Mouse (Mus musculus) hindbrain, embryonic 14.5 days (tissue): Measurements from ENCODE around the gene 2900011O08Rik. TPM values are rescaled to one million over a fixed set of nuclear protein-coding genes. Genes with fewer than 3 reads are reported as not detected.

Experiments
- ATAC-seq: fragments of 200-750 bp; cut with Nextera tagmentation; 2 replicates; pipeline ENCODE4 v1.8.0; 2017; ENCODE audit warnings: moderate number of reproducible peaks, mild to moderate bottlenecking, moderate TSS enrichment, moderate library complexity; ENCODE audit not compliant: low FRiP score
- DNase-seq: peaks from one replicate; pipeline ENCODE4 v3.0.0-alpha.2; 2015; ENCODE audit warnings: low spot score
- H3K27ac ChIP-seq: fragments of 300-500 bp; sonication (generic); 2 replicates; pipeline ENCODE4 v1.5.1; 2014; ENCODE audit warnings: mild to moderate bottlenecking, moderate library complexity
- H3K27me3 ChIP-seq: fragments of 300-500 bp; sonication (generic); 2 replicates; pipeline ENCODE4 v1.6.1; 2014; ENCODE audit warnings: mild to moderate bottlenecking, low read length, mixed read lengths; ENCODE audit not compliant: control insufficient read depth, insufficient read depth
- H3K36me3 ChIP-seq: fragments of 300-500 bp; sonication (generic); replicated peaks from 2 replicates; pipeline ENCODE4 v1.6.1; 2014; ENCODE audit not compliant: control insufficient read depth, insufficient read depth
- H3K4me1 ChIP-seq: fragments of 300-500 bp; sonication (generic); replicated peaks from 2 replicates; pipeline ENCODE4 v1.6.1; 2014; ENCODE audit warnings: antibody characterized with exemption, low read length, mixed read lengths; ENCODE audit not compliant: control insufficient read depth, insufficient read depth
- H3K4me2 ChIP-seq: fragments of 300-500 bp; sonication (generic); replicated peaks from 2 replicates; pipeline ENCODE4 v1.6.1; 2014; ENCODE audit warnings: mild to moderate bottlenecking, moderate library complexity
- H3K4me3 ChIP-seq: fragments of 300-500 bp; sonication (generic); replicated peaks from 2 replicates; pipeline ENCODE4 v1.5.1; 2014; ENCODE audit warnings: mild to moderate bottlenecking, low read length
- H3K9ac ChIP-seq: fragments of 300-500 bp; sonication (generic); 2 replicates; pipeline ENCODE4 v1.6.1; 2014
- H3K9me3 ChIP-seq: fragments of 300-500 bp; sonication (generic); 2 replicates; pipeline ENCODE4 v1.6.1; 2016; ENCODE audit warnings: low read length; ENCODE audit not compliant: control insufficient read depth
- WGBS: fragments of 180-500 bp; shearing (Covaris S2); extraction: QIAGEN DNeasy Blood & Tissue Kit; methylation state at CpG from one replicate; pipeline ENCODE4 v1.1.7; 2014; 5-methylcytosine and 5-hydroxymethylcytosine counted together
- polyA plus RNA-seq: library from polyadenylated mRNA; unstranded; fragments of >200 nt; fragmentation: Nextera tagmentation; extraction: Ambion mirVana; gene quantifications from 2 replicates; pipeline ENCODE4 v1.2.1, GENCODE M21; 2014

2900011O08Rik gene
- polyA plus RNA-seq, 1 experiment from 2014 or later: 177 TPM

DNA sequence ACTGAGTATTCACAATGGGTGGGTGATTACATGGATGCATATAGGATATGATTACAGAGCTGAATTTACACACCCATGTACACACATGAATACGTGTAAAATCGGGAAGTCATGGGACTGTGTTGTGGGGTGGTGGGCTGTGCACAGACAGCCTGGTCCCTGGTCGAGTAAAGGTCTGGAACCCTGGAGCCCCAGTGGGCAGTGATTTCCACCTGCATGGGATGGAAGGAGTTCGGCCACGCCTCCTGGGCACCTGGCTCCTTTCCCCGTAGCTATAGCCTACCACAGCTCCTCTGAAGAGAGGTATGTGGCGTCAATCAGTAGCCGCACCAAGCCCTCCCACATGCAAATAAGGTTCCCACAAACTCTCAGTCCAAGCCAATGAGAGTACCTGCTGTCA lies 30.9 kb downstream of the 2900011O08Rik start:
- Histone ChIP-seq H3K4me2 (no peak overlapping the region), H3K36me3 (no peaks in the 10 kb centered on the region; the same call in 1 of the 2 replicates), H3K9ac (no peak overlapping the region), H3K9me3 (no peaks in the 10 kb centered on the region), H3K4me3 (no peak overlapping the region), H3K27me3 (no peaks in the 10 kb centered on the region), H3K27ac (no peak overlapping the region), H3K4me1 (no peaks in the 10 kb centered on the region)
- no peak for ATAC-seq
- 92% methylated on average over 8 of the region's 8 CpGs for WGBS
- no peak for DNase-seq

DNA sequence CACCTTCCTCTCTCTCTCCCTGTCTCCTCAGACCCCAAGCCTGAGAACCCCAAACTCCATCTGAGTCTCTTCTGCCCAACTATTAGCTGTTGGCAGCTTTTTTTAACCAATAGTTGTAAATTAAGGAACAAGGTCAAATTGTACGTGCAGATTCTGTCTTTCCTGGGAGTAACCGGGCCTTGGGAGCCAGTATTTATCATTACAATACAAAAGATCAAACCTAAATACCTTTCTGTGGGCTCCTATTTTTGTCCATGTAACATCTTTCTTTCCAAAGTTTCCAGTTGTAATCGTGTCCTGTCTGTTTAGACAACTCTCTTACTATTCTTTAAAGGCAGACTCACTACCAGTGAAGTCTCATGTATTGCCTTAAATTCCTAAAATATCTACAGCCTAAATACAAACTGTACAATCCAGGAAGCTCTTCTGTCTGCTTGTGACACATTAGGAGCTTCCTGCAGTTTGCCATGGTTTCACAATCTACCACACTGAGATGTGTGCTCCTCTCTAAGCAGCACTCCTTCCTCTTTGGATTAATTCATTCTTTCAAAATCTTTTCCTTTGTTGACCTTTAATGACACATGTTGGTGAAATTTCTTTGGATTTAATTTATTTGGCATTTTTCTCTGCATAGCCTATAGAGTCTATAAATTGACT lies 34.9 kb downstream of the 2900011O08Rik start:
- 83% methylated on average over 3 of the region's 3 CpGs for WGBS
- H3K9ac ChIP-seq: no peak overlapping the region
- H3K9me3 ChIP-seq: no peaks in the 10 kb centered on the region
- no peaks in the 10 kb centered on the region for H3K4me1 ChIP-seq
- no peak for DNase-seq
- H3K4me2 ChIP-seq: no peak overlapping the region
- no peaks in the 10 kb centered on the region for H3K27me3 ChIP-seq
- H3K36me3 ChIP-seq: no peaks in the 10 kb centered on the region; the same call in 1 of the 2 replicates
- no peak for ATAC-seq
- H3K4me3 ChIP-seq: no peak overlapping the region
- no peak overlapping the region for H3K27ac ChIP-seq

DNA sequence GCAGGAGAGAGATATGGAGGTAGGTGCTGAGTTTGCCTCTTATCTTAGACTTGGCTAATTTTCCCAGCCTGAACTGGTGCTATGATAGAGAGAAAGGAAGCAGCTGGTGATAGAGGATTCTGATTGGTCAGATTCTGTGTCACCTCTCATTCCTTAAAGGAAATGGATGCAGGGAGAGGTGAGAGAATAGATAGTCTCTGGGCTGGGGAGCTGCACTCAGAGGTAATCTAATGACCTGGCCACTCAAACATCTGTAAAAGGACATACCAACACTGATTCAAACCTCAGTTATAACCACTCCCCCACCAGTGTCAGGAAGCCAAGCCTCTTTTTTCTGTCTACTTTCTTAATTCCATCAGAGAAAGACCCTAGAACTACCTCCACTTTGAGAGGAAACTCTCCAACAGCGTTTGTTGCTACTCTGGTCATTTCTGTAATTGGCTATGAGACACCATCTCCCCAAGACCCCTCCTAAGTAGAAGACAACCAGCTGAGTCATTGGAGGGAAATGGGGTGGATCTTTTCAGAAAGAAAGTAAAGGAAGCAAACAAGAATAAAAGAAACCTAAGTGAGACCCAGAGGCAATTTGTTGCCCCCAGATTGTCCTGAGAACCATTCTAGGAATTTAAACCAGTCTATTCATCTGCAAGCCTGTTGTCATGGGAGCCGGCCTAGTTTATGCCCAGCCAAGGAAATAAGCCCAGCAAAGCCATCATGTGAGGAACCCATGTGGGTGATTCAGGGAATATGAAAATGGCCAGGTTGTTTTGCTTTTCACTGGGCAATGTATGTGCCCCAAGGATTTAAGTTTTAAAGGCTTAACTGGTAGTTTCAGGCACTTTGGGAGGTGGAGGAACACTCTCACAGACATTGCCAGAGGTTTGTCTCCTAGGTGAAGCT lies 38.9 kb downstream of the 2900011O08Rik start:
- no peak for ATAC-seq
- Histone ChIP-seq H3K36me3 (no peaks in the 10 kb centered on the region), H3K4me3 (no peak overlapping the region), H3K4me1 (no peaks in the 10 kb centered on the region), H3K9ac (no peak overlapping the region), H3K4me2 (no peak overlapping the region), H3K27ac (no peak overlapping the region), H3K9me3 (no peaks in the 10 kb centered on the region), H3K27me3 (no peaks in the 10 kb centered on the region)
- WGBS: 52% methylated on average over 2 of the region's 2 CpGs
- DNase-seq: no peak

DNA sequence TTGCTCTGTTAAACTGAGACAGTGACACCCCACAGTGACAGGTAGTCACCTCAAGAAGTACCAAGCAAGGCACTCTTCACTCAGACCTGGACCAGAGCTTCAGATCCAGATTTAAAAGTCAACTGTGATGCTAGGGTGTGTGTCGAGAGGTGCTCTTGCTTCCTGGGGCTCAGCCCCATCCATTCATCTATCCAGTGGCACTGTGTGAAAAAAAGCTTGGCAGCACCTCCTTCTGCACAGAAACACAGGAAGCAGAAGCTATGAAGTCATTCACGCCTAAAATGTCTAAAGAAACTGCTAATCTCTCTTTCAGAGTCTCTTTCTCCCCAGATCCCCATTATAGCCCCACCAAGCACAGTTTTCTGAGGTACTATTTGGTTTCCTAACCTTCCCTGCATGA lies 42.7 kb downstream of the 2900011O08Rik start:
- Histone ChIP-seq H3K4me3 (no peak overlapping the region), H3K27ac (no peak overlapping the region), H3K36me3 (no peaks in the 10 kb centered on the region), H3K27me3 (no peaks in the 10 kb centered on the region), H3K9me3 (no peaks in the 10 kb centered on the region), H3K9ac (no peak overlapping the region), H3K4me2 (no peak overlapping the region), H3K4me1 (no peaks in the 10 kb centered on the region)
- WGBS: 67% methylated on average over 2 of the region's 2 CpGs
- ATAC-seq (no peak), DNase-seq (no peak)

DNA sequence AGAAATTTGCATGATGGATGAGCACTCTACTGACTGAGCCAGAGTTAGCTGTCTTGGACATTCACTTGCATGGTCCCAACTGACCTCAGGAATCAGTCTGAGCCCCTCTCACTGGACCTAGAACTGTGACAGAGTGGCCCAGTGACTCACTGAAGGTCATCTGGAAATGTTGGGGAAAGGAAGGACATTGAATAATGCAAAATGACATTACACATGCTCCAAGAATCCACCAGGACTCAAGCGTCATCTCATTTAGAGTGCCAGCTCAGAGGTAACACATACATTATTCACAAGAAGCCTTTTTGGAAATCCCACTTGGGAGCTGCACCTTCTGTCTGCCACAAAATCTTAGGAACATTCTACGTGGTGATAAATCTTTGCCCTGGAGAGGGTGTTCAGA lies 43.4 kb downstream of the 2900011O08Rik start:
- Histone ChIP-seq H3K4me3 (no peak overlapping the region), H3K4me1 (no peaks in the 10 kb centered on the region), H3K36me3 (no peaks in the 10 kb centered on the region), H3K27ac (no peak overlapping the region), H3K9me3 (no peaks in the 10 kb centered on the region), H3K27me3 (no peaks in the 10 kb centered on the region), H3K4me2 (no peak overlapping the region), H3K9ac (no peak overlapping the region)
- no peak for DNase-seq
- ATAC-seq: no peak
- 52% methylated on average over 2 of the region's 2 CpGs for WGBS

DNA sequence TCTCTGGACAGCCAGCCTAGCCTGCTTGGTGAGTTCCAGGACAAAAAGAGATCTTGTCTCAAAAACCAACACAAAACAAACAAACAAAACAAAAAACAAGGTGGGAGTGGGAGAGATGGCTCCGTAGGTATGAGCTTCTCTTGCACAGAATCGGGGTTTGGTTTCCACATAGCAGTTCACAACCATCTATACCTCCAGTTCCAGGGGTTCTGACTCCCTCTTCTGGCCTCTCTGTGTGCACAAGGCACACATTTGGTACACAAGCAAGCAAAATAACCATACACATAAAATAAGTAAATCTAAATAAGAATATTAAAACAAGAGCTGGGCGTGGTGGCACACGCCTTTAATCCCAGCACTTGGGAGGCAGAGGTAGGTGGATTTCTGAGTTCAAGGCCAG lies 44.2 kb downstream of the 2900011O08Rik start:
- WGBS: 87% methylated on average over 4 of the region's 4 CpGs
- ATAC-seq (no peak), DNase-seq (no peak)
- Histone ChIP-seq H3K27me3 (no peaks in the 10 kb centered on the region), H3K9ac (no peak overlapping the region), H3K36me3 (no peaks in the 10 kb centered on the region), H3K4me1 (no peaks in the 10 kb centered on the region), H3K4me2 (no peak overlapping the region), H3K4me3 (no peak overlapping the region), H3K9me3 (no peaks in the 10 kb centered on the region), H3K27ac (no peak overlapping the region)

DNA sequence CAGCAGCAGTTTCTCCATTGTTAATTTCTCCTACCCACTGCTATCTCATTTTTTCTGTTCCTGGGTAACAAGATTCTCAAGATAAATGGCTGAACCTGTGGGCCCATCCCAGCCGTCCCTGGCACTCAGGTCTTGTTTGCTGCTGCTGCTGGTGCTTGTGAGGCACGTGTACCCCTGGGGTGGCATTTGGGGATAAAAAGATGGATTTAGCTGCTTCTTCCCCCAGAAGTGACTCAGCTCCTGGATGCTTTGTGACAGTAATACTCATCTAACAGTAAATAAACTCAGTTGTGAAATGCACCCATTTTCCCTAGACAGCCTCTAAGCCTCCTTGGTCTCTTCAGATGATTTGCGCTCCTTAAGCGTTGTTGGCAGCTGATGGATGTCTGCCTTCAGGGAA lies 46.7 kb downstream of the 2900011O08Rik start:
- Histone ChIP-seq H3K9ac (no peak overlapping the region), H3K27ac (no peak overlapping the region), H3K36me3 (no peaks in the 10 kb centered on the region), H3K9me3 (no peaks in the 10 kb centered on the region), H3K4me3 (no peak overlapping the region), H3K27me3 (no peaks in the 10 kb centered on the region), H3K4me2 (no peak overlapping the region), H3K4me1 (no peaks in the 10 kb centered on the region)
- ATAC-seq (no peak), DNase-seq (no peak)
- WGBS: 86% methylated on average over 4 of the region's 4 CpGs

DNA sequence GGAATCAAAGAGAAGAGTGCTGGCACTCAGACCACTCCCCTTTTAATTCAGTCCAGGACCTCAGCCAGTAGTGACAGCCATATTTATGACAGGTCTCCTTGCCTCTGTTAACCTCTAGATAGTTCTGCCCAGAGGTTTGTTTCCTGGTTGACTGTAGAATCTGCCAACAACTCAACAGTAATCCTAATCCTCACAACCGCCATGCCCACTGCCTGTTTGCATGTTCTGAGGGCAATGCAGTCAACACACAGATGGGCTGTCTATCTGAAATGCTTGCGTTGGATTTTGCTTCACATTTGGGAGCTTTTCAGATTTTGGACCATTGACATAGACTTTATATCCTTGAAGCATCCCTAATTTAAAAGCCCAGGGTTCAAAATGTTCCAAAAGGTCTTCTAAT lies 56.0 kb downstream of the 2900011O08Rik start:
- Histone ChIP-seq H3K4me1 (no peaks in the 10 kb centered on the region), H3K4me3 (no peak overlapping the region), H3K27me3 (no peaks in the 10 kb centered on the region), H3K9ac (no peak overlapping the region), H3K27ac (no peak overlapping the region), H3K4me2 (no peak overlapping the region), H3K36me3 (no peaks in the 10 kb centered on the region), H3K9me3 (no peaks in the 10 kb centered on the region)
- ATAC-seq (no peak), DNase-seq (no peak)
- 90% methylated on average over 2 of the region's 2 CpGs for WGBS

DNA sequence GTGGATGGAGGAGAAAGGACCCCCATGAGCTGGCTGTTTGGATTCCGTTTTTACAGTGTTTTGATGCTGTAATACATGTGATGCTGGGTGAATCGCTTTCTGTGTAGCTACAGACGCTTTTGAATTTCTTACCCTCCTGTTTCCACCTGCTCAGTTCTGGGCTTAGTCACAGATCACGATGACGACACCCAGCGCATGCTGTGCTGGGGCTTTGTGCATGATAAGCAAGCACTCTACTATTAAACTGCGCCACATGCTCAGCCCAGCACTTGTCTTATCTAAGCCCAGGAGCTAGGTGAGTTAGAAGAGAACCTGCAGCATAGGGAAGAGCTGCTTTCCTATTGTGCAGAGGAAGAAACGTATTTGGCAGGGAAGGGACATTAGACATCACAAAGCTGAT lies 58.3 kb downstream of the 2900011O08Rik start:
- no peak for ATAC-seq
- 84% methylated on average over 8 of the region's 8 CpGs for WGBS

More for the DNA sequence above, 58.3 kb downstream of the 2900011O08Rik start:
- Histone ChIP-seq H3K27ac (no peak overlapping the region), H3K4me1 (no peaks in the 10 kb centered on the region), H3K27me3 (no peaks in the 10 kb centered on the region), H3K4me2 (no peak overlapping the region), H3K9ac (no peak overlapping the region), H3K9me3 (no peaks in the 10 kb centered on the region), H3K36me3 (no peaks in the 10 kb centered on the region), H3K4me3 (no peak overlapping the region)
- DNase-seq: no peak
